Mouse (Mus musculus): Measurements from ENCODE around the gene Scaper.
A peak's percentile ranks its signal among the peaks of the same experiment; 100 is the strongest.

The Scaper gene

DNA sequence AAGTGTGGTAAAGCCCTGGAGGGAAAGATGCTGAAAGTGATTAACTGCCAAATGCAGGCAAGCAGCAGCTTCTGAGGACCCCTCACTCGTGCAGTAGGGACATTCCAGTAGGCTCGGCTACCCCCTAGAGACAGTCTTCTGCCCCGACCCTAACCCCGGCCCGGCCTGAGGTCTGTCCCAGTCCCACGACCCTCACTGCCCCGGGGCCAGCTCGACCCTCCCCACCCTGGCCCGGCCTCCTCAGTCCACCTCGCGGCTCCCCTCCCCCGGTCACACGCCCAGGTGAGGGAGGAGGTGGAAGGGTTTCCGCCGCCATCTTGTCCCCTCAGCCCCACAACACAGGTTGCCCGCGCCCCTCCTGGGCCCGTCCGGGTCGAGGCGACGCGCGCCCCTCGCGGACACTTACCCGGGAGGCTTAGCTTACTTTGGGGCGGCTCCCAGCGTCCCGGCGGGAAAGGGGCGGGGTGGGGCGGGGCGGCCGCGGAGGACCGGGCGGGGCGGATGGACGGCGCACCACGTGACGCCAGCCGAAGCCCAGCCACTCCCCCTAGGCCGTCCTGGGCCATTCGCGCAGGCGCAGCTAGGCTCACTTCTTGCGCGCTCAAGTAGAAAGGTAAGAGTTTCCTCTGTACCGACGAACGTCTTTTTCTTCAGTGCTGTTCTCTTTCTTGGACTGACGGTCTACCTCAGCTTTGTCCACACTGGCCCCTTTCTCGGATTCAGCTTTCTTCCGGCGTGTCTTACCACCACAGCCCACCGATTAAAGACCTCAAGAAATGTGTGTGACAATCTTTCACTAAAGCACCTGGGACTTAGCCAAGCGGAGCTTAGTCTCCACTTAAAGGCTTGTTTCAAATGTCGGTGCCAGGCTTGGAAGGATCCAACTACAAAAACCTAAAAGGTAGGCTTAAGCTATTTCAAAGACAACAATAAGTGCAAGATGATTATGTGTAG, at the start of gene Scaper:
Scaper (minus strand) TSS at position 456 of the 954 bp plus-strand sequence.
- DNase-seq (ENCODE audit: low spot score), result peak; percentile 62

DNA sequence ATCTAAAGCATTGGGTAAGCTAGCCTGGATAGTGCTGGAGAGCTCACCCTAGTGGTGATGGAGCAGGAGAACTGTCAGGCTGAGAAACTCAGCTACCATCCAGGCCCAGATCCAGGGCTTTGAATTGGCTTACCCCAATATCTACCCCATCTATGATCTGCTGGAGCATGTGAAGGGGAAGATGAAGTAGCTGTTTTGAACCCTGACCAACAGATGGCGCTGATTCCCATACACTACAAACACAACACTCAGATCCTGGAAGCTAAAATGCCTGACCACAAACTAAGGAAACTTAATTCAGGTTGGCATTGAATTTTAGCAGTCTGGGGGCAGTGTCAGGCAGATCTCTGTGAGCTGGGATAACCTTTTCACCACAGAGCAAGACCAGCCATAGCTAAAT, 8.9 kb upstream of the Scaper start:
- DNase-seq (ENCODE audit: low spot score), result no peak

GRCm38 (mm10) chr9:55941356-55941755, 3.4 kb upstream of the Scaper start:
- DNase-seq (ENCODE audit: low spot score), result no peak

- DNase-seq (ENCODE audit: low spot score), result no peak
Observed at GRCm38 (mm10) chr9:55938618-55938985, 683 bp upstream of the Scaper start.

GRCm38 (mm10) chr9:55937224-55937663, 675 bp downstream of the Scaper start:
- no peak for DNase-seq (ENCODE audit: low spot score)

DNA sequence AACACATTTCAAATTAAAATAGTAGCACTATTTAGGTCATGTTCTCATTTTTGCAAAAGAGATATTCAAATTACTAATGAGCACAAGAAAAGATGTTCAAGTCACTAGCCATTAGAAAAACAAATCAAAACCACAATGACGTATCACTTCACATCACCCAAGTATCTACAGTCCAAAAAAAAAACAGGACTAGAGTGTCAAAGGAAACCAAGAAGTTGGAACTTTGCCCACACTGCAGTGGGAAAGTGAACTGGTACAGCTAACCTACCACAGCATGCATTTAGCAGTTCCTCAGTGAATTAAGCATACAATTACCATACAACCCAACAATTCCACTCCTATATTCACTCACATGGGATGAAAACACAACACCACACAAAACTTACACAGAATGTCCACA, 5.4 kb downstream of the Scaper start:
- no peak for DNase-seq (ENCODE audit: low spot score)

DNA sequence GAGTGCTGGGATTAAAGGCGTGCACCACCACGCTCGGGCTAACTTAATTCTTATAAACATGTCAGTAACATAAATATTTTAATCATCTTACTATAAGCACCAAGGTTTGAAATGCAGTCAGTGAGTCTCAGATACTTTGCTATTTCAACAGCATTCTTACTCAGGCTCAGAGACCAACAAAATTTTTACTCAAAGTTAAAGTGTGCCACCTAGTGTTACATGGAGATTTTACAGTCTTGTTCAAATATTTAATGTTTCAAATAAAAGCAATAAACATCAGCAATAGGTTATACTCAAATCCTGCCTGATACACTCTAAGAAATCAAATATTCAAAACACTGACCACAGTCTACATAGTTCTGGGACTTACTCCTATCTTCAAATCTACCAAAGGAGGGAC, 19.3 kb downstream of the Scaper start:
- no peak for DNase-seq (ENCODE audit: low spot score)

- DNase-seq (ENCODE audit: low spot score), result no peak
Observed at GRCm38 (mm10) chr9:55916751-55917150, 21.2 kb downstream of the Scaper start.

GRCm38 (mm10) chr9:55911481-55911880, 26.4 kb downstream of the Scaper start:
- DNase-seq (ENCODE audit: low spot score), result no peak

- no peak for DNase-seq (ENCODE audit: low spot score)
Observed at GRCm38 (mm10) chr9:55902964-55903363, 35.0 kb downstream of the Scaper start.

GRCm38 (mm10) chr9:55901588-55901987, 36.3 kb downstream of the Scaper start:
- DNase-seq (ENCODE audit: low spot score), result no peak

GRCm38 (mm10) chr9:55900531-55900930, 37.4 kb downstream of the Scaper start:
- DNase-seq (ENCODE audit: low spot score), result no peak

GRCm38 (mm10) chr9:55878066-55878465, 59.9 kb downstream of the Scaper start:
- DNase-seq (ENCODE audit: low spot score), result no peak

GRCm38 (mm10) chr9:55789442-55789841, 148.5 kb downstream of the Scaper start:
- no peak for DNase-seq (ENCODE audit: low spot score)

DNA sequence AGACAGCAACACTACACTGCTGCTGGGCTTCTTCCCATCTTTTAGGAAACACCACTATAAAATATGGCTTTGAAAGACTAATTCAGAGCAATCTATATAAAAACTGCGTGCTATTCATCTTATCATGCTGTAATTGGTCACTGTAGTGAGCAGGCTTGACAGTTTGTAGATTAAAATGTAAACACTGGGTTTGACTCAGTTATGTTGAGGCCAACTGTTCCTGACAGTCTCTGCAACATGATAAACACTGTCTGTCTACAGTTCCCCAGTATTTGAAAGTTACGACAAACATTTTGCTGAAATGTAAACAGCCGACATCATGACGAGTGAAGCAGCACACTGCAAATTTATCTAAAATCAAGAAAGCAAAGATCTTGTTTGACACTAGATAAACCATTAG, 225.9 kb downstream of the Scaper start:
- no peak for DNase-seq (ENCODE audit: low spot score)

DNA sequence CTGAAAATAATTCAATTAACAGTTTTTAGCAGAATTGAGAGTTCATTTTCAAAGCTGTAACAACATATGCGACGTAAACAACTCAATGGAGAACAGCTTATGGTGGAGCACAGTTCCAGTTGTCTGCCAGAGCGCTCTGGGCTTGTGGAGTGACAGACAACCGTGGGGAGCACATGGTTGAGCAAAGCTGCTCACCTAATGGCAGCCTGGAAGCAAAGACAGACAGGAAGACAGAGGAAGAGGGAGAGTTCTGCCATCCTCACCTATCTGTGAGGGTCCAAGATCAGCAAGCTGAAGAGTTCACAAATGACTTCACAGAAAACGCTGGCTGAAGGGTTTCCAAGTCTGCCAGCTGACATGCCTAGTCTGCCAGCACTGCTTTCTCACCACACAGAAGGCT, 227.4 kb downstream of the Scaper start:
- no peak for DNase-seq (ENCODE audit: low spot score)

DNA sequence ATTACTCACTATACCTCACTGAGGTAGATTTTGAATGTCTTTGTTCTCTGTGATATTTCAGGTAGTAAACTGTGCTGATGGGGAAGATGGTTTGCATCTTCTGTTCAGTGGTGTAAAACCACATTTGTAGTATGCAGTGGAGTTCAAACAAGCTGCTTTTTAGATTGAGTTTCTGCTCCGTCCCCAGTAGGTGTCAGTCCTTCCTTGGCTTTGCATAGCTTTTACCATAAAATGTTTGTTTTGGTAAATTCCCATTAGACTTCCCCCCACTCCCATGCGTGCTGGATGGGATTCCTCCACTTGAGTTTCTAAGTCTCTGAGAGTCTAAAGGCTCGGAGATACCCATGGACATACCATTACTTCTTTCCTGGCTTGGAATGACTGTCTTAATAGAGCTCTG, 231.3 kb downstream of the Scaper start:
- no peak for DNase-seq (ENCODE audit: low spot score)

- no peak for DNase-seq (ENCODE audit: low spot score)
Observed at GRCm38 (mm10) chr9:55695307-55695706, 242.6 kb downstream of the Scaper start.

- DNase-seq (ENCODE audit: low spot score), result no peak
Observed at GRCm38 (mm10) chr9:55677099-55677498, 260.8 kb downstream of the Scaper start.

- no peak for DNase-seq (ENCODE audit: low spot score)
Observed at GRCm38 (mm10) chr9:55646444-55646843, 291.5 kb downstream of the Scaper start.

- no peak for DNase-seq (ENCODE audit: low spot score)
Observed at GRCm38 (mm10) chr9:55626990-55627389, 310.9 kb downstream of the Scaper start.

DNA sequence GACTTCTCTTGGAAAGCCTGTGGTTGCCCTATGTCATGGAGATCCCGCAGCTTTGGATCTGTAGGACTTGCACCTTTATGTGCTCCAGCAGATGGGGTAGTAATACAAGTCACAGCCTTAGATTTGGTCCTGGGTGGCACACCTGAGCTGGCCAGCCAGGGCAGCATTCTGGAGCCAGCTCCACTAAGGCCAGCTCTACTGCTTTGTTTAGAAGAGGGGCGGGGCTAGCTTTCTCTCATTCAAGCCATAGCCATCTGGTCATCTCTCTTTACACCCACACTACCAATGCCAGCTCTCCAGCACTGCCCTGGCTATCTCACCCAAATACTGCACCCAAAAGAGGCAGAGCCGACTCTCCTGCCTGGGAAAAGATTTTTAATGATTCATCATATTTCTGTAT, 323.2 kb downstream of the Scaper start:
- no peak for DNase-seq (ENCODE audit: low spot score)

DNA sequence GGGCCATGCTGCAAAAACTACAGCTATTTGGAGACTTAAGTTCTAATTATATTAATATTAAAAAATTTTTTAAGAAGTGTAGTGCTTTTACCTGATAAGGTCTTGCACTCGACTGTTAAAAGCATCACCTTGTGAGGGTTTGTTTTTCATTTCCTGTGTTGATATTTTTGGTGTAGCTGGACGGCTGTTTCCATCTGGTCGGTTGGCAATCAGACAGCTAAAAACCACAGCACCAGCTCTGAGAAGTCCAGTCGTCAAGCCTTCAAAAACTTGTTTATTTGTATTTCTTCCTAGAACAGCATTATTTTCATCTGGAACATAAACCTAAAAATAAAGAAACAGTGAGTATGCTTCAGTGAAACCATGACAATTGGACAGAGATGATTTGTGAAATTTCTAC, 328.2 kb downstream of the Scaper start:
- no peak for DNase-seq (ENCODE audit: low spot score)
